Mouse (Mus musculus) lung, postnatal 25 days (tissue): ENCODE measurements around the gene Zcchc8.
A peak's percentile ranks its signal among the peaks of the same experiment; 100 is the strongest.
"Not testable (repeated sequence)": the region's sequence is repeated elsewhere in the genome, so short reads cannot be mapped to it uniquely, and the experiment has no call there.

Experiments used
- DNase-seq: peaks from one replicate; pipeline ENCODE4 v3.0.0; 2022; ENCODE audit warnings: low spot score

Gene Zcchc8

DNA sequence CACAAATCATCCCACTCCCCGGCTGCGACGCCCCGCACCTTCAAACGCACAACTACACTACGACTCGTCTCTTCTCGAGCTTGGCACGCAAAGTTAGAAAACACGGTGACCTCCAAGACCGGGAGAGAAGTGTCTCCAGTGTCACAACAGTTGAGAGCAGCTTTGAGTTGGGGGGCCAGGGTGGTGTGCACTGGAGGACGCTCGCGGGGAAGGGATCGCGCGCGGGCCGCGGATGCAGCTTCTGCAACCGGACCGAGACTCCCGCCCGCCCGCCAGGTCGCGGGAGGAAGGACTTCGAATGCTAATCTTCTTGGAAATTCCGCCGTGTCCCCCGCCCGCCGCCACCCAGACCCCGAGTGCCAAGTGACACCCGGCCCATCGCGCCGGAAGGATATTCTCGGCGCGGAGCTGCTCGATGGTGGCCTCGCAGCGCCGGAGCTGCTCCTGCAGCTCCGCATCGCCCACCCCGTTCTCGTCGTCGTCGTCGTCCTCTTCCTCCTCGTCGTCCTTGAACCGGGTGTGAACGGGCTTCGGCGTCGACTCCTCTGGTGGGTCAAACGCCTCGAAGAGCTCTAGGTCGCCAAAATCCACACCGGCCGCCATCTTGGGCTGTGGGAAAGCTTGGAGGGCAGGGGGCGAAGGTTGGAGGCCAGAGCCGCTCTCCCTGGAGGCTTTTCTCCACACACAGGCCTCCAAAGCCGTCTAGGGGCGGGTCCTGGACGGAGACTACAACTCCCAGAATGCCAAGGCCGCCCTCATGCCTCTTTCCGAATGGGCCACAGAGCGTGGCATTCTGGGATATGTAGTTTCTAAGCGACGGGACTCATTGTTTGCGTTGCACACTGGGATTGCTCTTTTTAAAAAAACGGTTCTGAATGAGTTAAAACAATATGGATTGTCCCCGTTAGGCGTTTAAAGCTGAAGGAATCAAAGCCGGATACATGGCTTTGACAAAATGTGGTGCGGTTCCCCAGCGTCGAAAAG lies at the start of gene Zcchc8:
TSS of gene Zcchc8 (minus strand) at position 773 of the 984 bp plus-strand sequence.
- DNase-seq = peak; percentile 98

DNA sequence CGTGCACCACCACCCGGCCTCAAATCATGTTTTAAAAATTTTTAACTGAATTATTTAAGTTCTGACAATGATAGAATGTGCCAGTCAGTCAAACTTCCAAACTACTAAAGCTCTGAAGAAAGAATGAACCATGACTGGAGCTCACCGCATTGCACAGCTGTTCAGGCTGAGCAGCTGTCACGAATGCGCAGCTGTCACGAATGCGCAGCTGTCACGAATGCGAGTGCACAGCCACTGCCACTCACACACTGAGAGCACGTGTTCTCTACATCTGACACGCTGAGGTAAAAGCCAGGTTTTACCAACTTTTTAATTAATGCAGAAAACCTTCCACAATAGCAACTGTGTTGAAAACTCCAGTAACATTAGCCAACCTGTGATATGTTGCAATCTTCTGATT lies 45.6 kb upstream of the Zcchc8 start:
- DNase-seq = not testable (repeated sequence)

GRCm38 (mm10) chr5:123765506-123765905 lies 44.6 kb upstream of the Zcchc8 start:
- no peak for DNase-seq

GRCm38 (mm10) chr5:123749065-123750064 lies 28.5 kb upstream of the Zcchc8 start, which contains the start of the genes Rsrc2 and Kntc1:
TSS of gene Rsrc2 (minus strand) at chr5:123749414.
TSS of gene Kntc1 (plus strand) at chr5:123749716.
- peak; percentile 100 for DNase-seq

GRCm38 (mm10) chr5:123748339-123749064 lies 27.6 kb upstream of the Zcchc8 start:
- no peak for DNase-seq

GRCm38 (mm10) chr5:123747604-123748003 lies 26.7 kb upstream of the Zcchc8 start:
- DNase-seq = no peak

- no peak for DNase-seq
Measured at GRCm38 (mm10) chr5:123746253-123746652, 25.4 kb upstream of the Zcchc8 start.

GRCm38 (mm10) chr5:123744358-123744757 lies 23.5 kb upstream of the Zcchc8 start:
- peak; percentile 16 for DNase-seq

- DNase-seq = no peak
Measured at GRCm38 (mm10) chr5:123730981-123731380, 10.1 kb upstream of the Zcchc8 start.

GRCm38 (mm10) chr5:123723816-123724215 lies 2.9 kb upstream of the Zcchc8 start:
- DNase-seq = not testable (repeated sequence)

DNA sequence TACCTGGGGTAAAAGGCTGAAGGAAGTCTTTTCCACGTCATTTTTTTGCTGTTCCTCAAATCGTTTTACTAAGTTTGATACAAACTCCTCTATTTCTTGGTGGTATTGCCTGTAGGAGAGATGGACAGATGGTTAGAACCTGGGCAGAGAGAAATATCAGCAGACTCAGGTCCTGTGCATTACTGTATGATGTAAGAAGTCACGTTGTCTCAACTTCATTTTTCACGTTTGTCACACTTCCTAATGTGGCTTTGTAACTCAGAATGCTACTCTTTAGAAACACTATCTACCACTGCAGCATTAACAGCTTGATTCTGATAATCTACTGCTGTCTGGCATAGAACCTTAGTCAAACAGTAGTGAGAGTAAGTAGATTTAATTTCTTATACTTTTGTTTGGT lies 6.3 kb downstream of the Zcchc8 start:
- DNase-seq = no peak

GRCm38 (mm10) chr5:123713782-123714181 lies 7.1 kb downstream of the Zcchc8 start:
- DNase-seq = peak; percentile 44

DNA sequence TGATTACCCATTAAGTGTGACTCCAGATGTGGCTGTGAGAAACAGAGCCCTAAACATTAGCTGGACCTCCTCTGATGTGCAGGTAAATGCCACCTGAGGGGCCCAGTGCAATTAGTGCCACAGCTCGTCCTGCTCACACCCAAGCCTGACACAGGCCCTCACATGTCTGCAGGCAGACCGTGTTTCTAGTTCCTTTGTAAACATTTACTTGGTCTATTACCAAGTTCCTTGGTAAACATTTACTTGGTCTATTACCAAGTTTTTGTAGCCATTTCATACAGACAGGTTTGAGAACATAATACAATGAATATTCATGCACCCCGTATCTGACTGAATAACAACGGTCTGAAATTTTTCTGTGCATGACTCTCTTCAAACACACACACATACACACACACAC lies 11.3 kb downstream of the Zcchc8 start:
- peak; percentile 48 for DNase-seq

- peak; percentile 79 for DNase-seq
Measured at GRCm38 (mm10) chr5:123708598-123708997, 12.3 kb downstream of the Zcchc8 start.

DNA sequence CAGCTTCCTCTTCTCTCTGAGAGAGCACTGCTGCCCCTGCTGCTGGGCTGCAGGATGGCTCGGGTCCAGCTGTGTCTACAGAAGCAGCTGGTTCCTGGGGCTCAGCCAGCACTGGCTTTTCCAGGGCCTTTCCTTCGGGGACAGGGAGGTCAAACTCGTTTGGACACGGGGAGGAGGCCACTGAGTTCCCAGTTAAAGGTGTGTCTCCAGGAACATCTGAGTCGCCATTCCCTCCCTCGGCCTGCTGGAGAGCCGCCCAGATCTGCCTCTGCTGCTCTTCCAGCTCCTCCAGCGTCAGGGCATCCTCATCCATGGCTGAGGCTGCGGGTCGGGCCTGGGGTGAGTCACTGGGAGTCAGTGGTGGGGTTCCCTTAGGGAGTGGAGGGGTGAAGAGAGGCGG lies 20.3 kb downstream of the Zcchc8 start:
- peak; percentile 65 for DNase-seq

DNA sequence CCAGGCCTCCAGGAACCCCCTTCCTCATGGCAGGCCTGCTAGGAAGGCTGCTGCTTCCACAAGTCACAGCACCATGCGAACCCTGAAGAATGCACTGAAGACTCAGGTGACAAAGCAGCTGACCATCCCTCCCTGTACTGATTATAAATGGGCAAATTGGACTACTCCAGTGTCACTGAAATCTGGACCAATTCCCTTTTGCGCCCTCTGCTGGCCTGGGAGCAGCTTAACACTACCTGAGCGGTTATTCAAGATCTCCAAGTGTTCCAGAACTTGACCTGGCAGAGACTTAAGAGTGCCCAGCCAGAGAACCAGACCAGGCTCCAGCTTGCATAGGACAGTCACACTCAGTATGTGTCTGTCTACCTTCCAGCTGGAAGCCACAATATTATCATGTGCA lies 21.7 kb downstream of the Zcchc8 start:
- peak; percentile 89 for DNase-seq

DNA sequence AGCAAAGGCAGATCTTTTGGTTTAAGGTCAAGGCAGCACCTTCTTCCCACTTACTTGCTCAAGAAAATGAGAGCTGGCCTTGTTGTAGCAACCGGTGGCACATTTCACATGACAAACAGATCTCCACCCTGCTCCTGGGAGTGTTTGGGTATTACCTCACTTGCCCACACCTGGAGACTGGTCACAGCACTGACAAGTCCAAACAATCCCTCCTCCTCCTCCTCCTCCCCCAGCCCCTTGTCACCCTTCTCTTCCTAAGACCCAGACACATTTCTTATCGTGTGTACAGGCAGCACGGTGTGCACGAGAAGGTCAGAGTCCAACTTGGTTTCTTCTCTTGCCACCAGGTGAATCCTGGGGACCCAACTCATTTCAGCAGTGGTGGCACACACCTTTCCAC lies 23.9 kb downstream of the Zcchc8 start:
- peak; percentile 67 for DNase-seq

GRCm38 (mm10) chr5:123696244-123696643 lies 24.7 kb downstream of the Zcchc8 start:
- DNase-seq = no peak

DNA sequence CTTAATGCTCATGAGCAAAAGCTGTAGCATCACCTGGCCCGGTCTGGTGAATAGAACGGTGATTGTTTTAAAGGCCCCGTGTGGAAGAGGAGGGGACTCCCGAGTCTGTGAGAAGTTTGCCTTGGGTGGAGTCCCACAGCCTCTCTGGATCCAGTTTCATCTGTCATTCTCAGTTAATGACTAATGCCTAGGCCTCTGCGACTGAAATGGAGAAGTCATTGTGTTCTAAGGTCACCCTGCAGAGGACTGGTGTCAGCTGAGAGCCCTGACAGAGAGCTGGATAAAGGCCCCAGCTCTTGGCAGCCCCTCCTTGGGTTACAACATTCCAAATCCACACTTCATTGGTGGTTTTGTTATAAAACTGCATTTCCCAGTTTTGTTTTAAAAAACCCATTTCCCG lies 26.4 kb downstream of the Zcchc8 start:
- peak; percentile 57 for DNase-seq

GRCm38 (mm10) chr5:123684221-123685144 lies 36.4 kb downstream of the Zcchc8 start, which contains the start of gene Clip1:
TSS of gene Clip1 (minus strand) at chr5:123684618.
- peak; percentile 75 for DNase-seq
